Mouse (Mus musculus) erythroblast, embryonic 14.5 days (primary cell): ENCODE results near the gene Trim63. TPM values are rescaled to one million over a fixed set of nuclear protein-coding genes. Genes with fewer than 3 reads are reported as not detected.

Source experiments
- H3K27me3 ChIP-seq: 2 replicates; pipeline ENCODE4 v1.6.1; 2012; ENCODE audit warnings: inconsistent platforms; ENCODE audit not compliant: control insufficient read depth
- H3K36me3 ChIP-seq: 2 replicates; pipeline ENCODE4 v1.6.1; 2012; ENCODE audit warnings: mild to moderate bottlenecking, inconsistent platforms; ENCODE audit not compliant: control insufficient read depth
- H3K4me1 ChIP-seq: 2 replicates; pipeline ENCODE4 v1.6.1; 2012; ENCODE audit warnings: inconsistent platforms; ENCODE audit not compliant: control insufficient read depth
- H3K4me3 ChIP-seq: replicated peaks from 2 replicates; pipeline ENCODE3; 2012; ENCODE audit warnings: moderate library complexity, mild to moderate bottlenecking, inconsistent platforms
- H3K9me3 ChIP-seq: 2 replicates; pipeline ENCODE4 v1.6.1; 2012; ENCODE audit warnings: low read length, inconsistent platforms, mixed read lengths; ENCODE audit not compliant: control insufficient read depth
- GATA1 ChIP-seq: IDR thresholded peaks from 2 replicates; pipeline ENCODE4 v1.6.1; 2012; ENCODE audit warnings: low read length, inconsistent platforms, mixed read lengths
- TAL1 ChIP-seq: IDR thresholded peaks from 3 replicates; pipeline ENCODE4 v1.6.1; 2012; ENCODE audit warnings: low read length, inconsistent platforms, mixed read lengths
- polyA plus RNA-seq: library from polyadenylated mRNA; stranded (reverse); fragments of >175 nt; gene quantifications from 2 replicates; pipeline ENCODE4 v1.2.3, GENCODE M21; 2012

Trim63 gene
- polyA plus RNA-seq, 1 experiment = not detected

DNA sequence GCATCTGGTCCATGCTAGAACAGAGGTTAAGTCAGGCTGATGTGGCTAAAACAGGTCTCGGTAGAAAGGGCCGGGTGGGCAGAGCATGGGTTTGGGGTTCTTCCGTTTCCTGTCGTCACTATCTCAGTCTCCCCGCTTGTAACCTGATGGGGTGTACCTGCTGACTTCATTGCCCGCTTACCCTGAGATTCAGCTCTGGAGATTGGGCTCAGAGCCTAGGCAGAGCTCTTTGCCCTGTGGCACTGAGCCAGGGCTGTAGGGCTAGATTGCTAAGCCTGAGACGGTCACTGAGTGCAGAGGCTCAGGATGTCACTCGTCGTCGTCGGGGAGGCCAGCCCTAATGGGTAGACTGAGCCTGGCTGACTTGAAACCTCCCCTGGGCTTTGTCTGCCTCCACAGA, 33.2 kb downstream of the Trim63 start:
- no peaks in the 10 kb centered on the region for H3K4me1 ChIP-seq
- H3K4me3 ChIP-seq = no peak overlapping the region
- H3K36me3 ChIP-seq = no peaks in the 10 kb centered on the region
- peaks cover 4% of the 10 kb centered on the region; the same call in 1 of the 2 replicates for H3K9me3 ChIP-seq
- peaks cover 26% of the 10 kb centered on the region for H3K27me3 ChIP-seq
- TF ChIP-seq TAL1 (no peak), GATA1 (no peak)

DNA sequence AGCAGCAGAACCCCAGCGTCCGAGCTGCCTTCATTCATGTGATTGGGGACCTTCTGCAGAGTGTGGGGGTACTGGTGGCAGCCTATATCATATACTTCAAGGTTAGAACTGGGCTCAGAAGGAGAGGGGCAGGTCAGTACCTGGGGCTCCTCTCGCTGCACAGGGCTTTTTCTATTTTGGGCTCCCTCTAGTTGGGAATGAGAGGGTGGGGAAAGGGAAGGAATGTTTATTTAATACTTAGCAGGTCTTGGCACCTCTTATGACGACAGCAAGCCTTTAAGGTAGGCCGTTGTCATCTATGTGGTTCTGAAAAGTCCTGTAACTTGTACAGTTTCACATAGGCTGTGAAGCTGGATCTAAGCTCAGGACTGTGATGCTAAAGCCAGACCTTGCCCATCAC, 33.6 kb downstream of the Trim63 start:
- H3K36me3 ChIP-seq = no peaks in the 10 kb centered on the region
- no peaks in the 10 kb centered on the region for H3K4me1 ChIP-seq
- H3K27me3 ChIP-seq = peaks cover 22% of the 10 kb centered on the region
- no peak overlapping the region for H3K4me3 ChIP-seq
- no peaks in the 10 kb centered on the region; the same call in 1 of the 2 replicates for H3K9me3 ChIP-seq
- TF ChIP-seq TAL1 = no peak
- TF ChIP-seq GATA1 = no peak

DNA sequence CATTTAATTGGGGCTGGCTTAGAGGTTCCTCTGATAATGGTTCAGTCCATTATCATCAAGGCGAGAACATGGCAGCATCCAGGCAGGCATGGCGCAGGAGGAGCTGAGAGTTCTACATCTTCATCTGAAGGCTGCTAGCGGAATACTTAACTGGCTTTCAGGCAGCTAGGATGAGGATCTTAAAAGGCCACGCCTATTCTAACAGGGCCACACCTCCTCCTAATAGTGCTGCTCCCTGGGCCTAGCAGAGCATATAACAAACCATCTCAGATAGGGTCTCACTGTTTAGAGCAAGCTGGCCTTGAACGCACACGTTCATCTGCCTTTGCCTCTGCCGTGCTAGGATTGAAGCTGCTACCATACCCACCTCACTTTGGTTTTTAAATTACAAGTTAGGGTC, 34.9 kb downstream of the Trim63 start:
- TF ChIP-seq TAL1 = no peak
- TF ChIP-seq GATA1 = no peak
- Histone ChIP-seq H3K9me3 (no peaks in the 10 kb centered on the region), H3K4me3 (no peak overlapping the region), H3K27me3 (peaks cover 9% of the 10 kb centered on the region), H3K36me3 (no peaks in the 10 kb centered on the region), H3K4me1 (no peaks in the 10 kb centered on the region)

DNA sequence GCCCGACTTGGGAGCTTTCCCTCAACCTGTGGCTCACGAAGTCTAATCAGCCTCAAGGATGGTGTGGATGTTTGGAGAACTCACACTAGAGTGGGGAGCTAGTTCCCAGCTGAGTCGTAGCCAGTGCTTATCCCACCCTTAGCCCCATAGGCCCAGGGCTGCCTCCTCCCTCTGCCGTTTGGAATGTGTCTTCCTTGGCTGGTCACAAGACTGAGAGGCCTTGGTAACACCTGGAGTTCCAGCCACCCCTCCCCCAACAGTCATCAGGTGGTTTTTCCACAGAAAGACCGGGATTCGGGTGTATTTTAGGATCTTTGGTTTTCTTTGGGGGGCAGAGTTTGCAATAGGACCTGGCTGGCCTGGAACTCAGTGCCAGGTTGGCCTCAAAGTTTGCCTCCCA, 35.7 kb downstream of the Trim63 start:
- peaks cover 3% of the 10 kb centered on the region for H3K27me3 ChIP-seq
- TF ChIP-seq GATA1 (no peak), TAL1 (no peak)
- no peaks in the 10 kb centered on the region for H3K9me3 ChIP-seq
- no peaks in the 10 kb centered on the region for H3K36me3 ChIP-seq
- H3K4me3 ChIP-seq = no peak overlapping the region
- no peaks in the 10 kb centered on the region for H3K4me1 ChIP-seq

DNA sequence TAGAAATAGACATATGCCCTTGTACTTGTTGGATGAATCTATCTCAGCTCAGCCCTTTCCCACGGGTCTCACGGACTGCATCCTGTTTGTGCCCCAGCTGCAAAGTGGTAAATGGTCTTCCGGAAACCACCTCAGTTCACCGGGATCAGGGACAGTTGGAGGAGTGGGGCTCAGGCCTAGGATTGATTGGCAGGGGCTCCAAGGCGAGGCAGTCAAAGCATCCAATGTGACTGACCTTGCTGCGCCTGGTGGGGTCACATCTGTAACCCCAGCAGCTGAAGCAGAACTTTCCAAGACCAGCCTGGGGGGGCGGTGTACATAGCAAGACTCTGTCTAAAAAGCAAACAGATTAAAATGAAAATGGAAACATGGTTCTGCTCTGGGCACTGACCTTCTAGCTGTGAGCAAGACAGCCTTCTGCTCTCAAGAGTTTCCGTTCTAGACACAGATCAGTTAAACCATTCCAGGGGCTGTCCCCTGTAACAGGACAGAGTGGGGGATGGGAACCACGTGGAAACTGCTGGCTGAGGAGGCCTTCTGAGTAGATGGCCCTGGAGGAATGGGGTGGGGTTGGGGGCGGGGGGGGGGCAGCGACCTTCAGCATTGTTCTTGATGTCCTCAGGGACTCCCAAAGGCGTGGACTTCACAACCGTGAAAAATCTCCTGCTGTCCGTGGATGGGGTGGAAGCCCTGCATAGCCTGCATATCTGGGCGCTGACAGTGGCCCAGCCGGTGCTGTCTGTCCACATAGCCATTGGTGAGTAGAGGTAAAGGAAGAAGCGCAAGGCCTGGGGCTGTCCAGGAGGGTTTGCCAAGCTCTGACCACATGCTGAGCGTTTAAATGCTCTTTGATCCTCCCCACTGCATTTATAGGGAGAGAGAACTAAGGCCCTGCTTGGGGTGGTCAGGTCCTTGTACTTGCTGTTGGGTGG, 36.7 kb downstream of the Trim63 start:
- TF ChIP-seq GATA1 (no peak), TAL1 (no peak)
- H3K9me3 ChIP-seq = no peaks in the 10 kb centered on the region
- H3K4me1 ChIP-seq = no peaks in the 10 kb centered on the region
- H3K27me3 ChIP-seq = no peaks in the 10 kb centered on the region
- no peak overlapping the region for H3K4me3 ChIP-seq
- H3K36me3 ChIP-seq = no peaks in the 10 kb centered on the region

DNA sequence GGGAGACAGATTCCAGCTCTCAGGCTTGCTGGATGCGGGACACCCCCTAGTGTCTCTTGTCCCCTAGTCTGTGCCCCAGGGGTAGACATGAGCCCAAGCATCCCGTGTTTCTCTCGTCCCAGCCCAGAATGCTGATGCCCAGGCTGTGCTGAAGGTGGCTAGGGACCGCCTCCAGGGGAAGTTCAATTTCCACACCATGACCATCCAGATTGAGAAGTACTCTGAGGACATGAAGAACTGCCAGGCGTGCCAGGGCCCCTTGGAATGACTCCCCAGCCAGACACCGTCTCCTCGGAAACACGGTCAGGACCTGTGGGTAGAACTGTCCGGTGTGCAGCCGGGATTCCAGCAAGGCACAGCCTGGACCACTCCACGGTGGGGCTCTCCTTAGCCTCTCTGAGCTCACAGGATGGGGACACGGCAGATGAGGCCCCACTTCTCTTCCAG, 37.4 kb downstream of the Trim63 start:
- H3K4me3 ChIP-seq = no peak overlapping the region
- H3K9me3 ChIP-seq = no peaks in the 10 kb centered on the region
- TF ChIP-seq GATA1 (no peak), TAL1 (no peak)
- H3K4me1 ChIP-seq = peaks cover 2% of the 10 kb centered on the region; the same call in 1 of the 2 replicates
- no peaks in the 10 kb centered on the region for H3K36me3 ChIP-seq
- no peaks in the 10 kb centered on the region; the same call in 1 of the 2 replicates for H3K27me3 ChIP-seq

DNA sequence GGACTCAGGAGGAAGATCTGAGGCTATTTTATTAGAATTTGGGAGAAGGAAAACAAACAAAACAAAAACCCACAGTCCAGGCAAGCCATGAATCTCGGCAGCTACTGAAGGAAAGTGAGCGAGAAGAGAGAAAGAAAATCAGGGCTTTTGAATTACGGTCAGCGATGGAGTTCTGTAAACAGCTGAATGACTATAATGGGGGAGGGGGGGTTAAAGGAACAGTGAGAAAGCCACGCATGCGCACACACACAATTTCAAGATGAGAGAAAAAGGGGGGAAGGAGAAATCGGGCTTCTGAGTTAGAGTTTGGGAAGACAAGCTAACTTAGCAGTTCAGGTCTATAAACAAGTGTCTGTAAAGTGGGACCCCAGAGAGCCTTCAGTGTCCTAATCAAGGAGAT, 38.0 kb downstream of the Trim63 start:
- TF ChIP-seq TAL1 (no peak), GATA1 (no peak)
- no peaks in the 10 kb centered on the region; the same call in 1 of the 2 replicates for H3K27me3 ChIP-seq
- peaks cover 4% of the 10 kb centered on the region; the same call in 1 of the 2 replicates for H3K4me1 ChIP-seq
- H3K36me3 ChIP-seq = no peaks in the 10 kb centered on the region
- no peak overlapping the region for H3K4me3 ChIP-seq
- no peaks in the 10 kb centered on the region for H3K9me3 ChIP-seq

DNA sequence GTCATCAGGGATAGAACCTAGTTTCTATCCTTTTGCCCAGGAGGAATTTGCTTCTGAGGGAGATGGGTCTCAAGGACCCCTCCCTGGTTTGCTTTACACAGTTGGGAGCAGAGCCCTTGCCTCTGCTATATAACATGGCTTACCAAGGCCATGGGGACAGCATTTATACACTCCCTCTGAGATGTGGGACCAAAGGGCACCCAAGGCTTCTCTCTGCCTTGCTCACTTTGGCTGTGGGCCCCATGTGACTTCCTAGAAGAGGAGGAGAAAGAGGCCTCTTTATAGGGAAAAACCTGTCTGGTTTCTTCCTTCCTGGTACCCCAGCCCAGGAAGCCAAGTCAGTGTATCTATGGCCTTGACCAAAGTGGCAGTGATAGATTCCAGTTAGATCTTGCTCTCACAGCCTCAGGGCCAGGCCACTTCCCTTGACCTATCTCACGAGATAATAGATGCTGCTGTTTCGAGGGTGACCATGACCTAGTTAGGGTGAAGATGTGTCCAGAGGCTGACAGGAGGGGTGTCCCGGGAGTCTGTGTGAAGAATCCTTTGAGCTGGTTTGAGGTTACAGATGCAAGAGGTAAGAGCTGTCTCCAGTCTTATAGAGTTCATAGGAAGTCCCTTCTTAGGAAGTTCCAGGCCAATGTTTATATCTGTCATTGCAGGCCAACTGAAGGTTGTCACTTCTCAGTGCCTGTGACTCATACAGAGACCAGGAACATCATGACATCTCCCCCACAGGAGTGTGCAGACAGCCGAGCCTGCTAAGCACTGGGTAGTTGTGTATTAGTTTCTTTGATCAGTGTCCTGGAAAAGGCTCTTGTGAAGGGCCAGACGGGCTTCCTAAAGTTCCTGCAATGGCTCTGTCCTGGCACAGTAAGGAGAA, 38.8 kb downstream of the Trim63 start:
- Histone ChIP-seq H3K4me1 (peaks cover 4% of the 10 kb centered on the region; the same call in 1 of the 2 replicates), H3K27me3 (no peaks in the 10 kb centered on the region; the same call in 1 of the 2 replicates), H3K4me3 (no peak overlapping the region), H3K9me3 (no peaks in the 10 kb centered on the region), H3K36me3 (no peaks in the 10 kb centered on the region)
- no peak for TF ChIP-seq TAL1
- TF ChIP-seq GATA1 = no peak
